Mouse (Mus musculus): Measurements from ENCODE around the gene Med7. TPM values are rescaled to one million over a fixed set of nuclear protein-coding genes. Genes with fewer than 3 reads are reported as not detected.
A peak's percentile ranks its signal among the peaks of the same experiment; 100 is the strongest.

Med7 gene
- polyA plus RNA-seq (2016; fragmentation: Nextera tagmentation; extraction: Ambion mirVana), result 82.5 and 91.6 TPM in 2 replicates

DNA sequence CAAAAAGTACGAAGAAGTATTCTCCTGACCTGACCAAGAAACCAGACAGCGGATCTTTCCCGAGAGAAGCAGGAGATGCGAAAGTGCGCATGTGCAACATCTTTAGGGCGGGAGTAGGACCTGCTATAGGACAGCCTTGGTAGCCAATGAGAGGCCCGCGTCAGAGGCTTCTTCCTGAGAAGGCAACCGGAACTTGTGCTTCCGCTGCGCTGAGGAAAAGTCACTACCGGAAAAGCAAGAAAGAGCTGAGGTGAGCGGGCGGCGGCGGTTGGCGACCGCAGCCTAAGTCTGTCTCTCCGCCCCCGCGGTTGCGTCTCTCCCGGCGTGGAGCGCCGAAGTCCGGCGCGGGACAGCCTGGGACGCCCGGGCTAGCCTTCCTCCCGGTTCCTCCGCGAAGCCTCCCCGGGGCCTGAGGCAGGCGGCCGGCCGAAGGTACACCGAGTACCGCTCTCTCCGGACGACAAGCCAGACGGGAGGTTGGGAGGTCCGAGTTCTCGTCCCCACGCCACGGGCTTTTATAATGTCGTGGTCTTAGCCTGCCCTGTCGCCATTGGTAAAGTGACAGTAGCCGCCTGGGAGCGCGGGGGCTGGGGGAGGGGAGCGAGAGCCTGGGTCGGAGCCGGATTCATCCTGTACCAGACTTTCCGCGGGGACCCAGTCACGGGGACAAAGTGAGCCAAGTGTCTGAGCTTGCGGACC lies at the start of gene Med7:
TSS of gene Med7 (plus strand) at position 166 of the 699 bp plus-strand sequence.
- H3K9me3 ChIP-seq, result no peaks in the 10 kb centered on the region
- H3K9ac ChIP-seq, result peak within 1 kb of the TSS; percentile 84
- H3K36me3 ChIP-seq, result peaks cover 16% of the 10 kb centered on the region
- H3K27ac ChIP-seq, result peak within 1 kb of the TSS; percentile 92
- no peaks in the 10 kb centered on the region for H3K4me1 ChIP-seq
- no peaks in the 10 kb centered on the region for H3K27me3 ChIP-seq
- H3K4me3 ChIP-seq, result peak within 1 kb of the TSS; percentile 91
- H3K4me2 ChIP-seq (replicated peaks), result peak within 1 kb of the TSS; percentile 71
- WGBS, result under 1% methylated on average over 59 of the region's 59 CpGs
- ATAC-seq (ENCODE audit: insufficient number of reproducible peaks, insufficient read depth, low FRiP score, low TSS enrichment), result peak; percentile 97

DNA sequence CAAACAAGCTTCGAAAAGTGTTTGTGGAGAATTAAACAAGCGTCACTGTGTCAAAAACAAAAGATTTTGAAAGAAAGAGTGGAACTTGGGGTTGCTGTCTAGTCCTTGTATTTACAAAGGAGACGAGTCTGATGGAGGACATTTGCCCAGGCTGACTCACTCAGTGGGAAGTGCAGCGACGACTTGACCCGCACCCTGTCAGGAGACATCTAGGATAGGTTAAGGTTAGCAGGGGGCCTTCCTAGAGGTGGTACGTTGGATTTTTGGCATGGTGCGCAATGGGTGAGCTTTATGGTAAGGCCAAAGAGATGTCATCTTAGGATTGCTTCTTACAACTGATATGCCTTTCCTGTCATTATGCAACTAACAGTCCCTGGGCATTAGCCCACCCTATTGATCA lies 49.7 kb upstream of the Med7 start:
- Histone ChIP-seq H3K27me3 (no peaks in the 10 kb centered on the region), H3K36me3 (no peaks in the 10 kb centered on the region), H3K4me3 (no peak overlapping the region), H3K27ac (no peak overlapping the region), H3K9ac (no peak overlapping the region), H3K9me3 (no peaks in the 10 kb centered on the region), H3K4me1 (no peaks in the 10 kb centered on the region), H3K4me2 (replicated peaks) (no peak overlapping the region)
- no peak for ATAC-seq (ENCODE audit: insufficient number of reproducible peaks, insufficient read depth, low FRiP score, low TSS enrichment)
- WGBS, result 92% methylated on average over 8 of the region's 8 CpGs

DNA sequence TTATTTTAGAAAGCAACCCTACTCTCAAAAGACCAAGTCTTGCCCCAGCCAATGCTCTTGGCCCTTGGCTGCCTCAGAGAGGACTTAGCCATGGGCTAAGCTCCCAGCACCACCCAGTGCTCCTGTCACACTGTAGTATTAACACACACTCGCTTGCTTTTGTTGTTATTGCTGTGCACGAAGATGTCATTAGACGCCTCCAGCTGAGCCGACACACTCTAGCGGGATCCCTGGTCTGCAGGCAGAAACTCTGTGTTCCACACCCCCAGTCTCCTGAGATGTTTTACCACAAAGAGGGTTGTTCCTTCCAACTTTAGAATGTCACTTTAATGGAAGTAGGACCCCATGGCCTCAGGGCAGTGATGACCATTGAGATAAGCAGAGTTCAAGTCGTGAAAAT lies 48.3 kb upstream of the Med7 start:
- H3K27ac ChIP-seq, result no peak overlapping the region

DNA sequence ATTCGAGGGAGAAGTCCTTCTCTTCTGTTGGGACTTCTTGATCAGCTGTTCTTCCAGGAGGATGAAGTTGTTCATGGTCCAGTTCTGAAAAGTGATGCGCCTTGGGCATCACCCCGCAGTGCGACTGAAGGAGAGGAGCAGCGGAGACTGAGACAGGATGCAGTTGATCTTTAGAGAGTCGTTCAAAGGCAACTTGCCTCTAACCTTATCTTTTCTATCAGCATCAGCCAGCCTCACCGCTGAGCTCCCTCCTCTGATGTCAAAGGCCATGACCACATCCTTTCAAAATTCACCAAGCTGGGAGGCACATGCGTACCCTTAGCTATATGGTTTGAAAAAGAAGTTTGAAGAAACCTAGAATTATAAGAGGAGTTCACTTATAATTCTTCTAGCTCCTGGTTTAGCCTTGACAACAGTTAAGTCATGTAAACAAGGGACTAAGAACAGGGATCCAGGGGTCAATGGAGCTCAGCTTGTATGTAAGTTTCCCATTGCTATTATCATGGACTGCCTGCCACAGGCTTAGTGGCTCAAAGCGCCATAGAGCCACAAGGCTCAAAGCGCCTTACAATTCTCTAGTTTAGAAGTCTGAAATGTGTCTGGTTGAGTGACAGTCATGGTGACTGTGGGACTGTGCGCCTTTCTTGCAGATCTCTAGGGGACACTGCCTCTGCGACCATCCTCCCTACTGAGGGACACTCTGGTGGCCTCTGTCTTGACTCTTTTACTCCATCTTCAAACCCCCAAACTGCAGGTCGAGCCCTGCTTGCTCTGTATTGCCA lies 47.2 kb upstream of the Med7 start, which contains the start of gene Itk:
TSS of gene Itk (minus strand) at position 180 of the 782 bp plus-strand sequence.
- Histone ChIP-seq H3K27ac (no peak within 1 kb of the TSS), H3K9ac (no peak within 1 kb of the TSS), H3K4me2 (replicated peaks) (no peak within 1 kb of the TSS), H3K9me3 (no peaks in the 10 kb centered on the region), H3K4me3 (no peak within 1 kb of the TSS), H3K4me1 (no peaks in the 10 kb centered on the region), H3K36me3 (no peaks in the 10 kb centered on the region), H3K27me3 (no peaks in the 10 kb centered on the region)
- 78% methylated on average over 13 of the region's 13 CpGs for WGBS
- ATAC-seq (ENCODE audit: insufficient number of reproducible peaks, insufficient read depth, low FRiP score, low TSS enrichment), result no peak

More for the DNA sequence above, 48.3 kb upstream of the Med7 start:
- H3K27me3 ChIP-seq, result no peaks in the 10 kb centered on the region
- H3K9me3 ChIP-seq, result no peaks in the 10 kb centered on the region
- no peak for ATAC-seq (ENCODE audit: insufficient number of reproducible peaks, insufficient read depth, low FRiP score, low TSS enrichment)
- no peaks in the 10 kb centered on the region for H3K36me3 ChIP-seq
- no peak overlapping the region for H3K4me2 ChIP-seq (replicated peaks)
- H3K9ac ChIP-seq, result no peak overlapping the region
- WGBS, result 63% methylated on average over 6 of the region's 6 CpGs
- no peaks in the 10 kb centered on the region for H3K4me1 ChIP-seq
- H3K4me3 ChIP-seq, result no peak overlapping the region

DNA sequence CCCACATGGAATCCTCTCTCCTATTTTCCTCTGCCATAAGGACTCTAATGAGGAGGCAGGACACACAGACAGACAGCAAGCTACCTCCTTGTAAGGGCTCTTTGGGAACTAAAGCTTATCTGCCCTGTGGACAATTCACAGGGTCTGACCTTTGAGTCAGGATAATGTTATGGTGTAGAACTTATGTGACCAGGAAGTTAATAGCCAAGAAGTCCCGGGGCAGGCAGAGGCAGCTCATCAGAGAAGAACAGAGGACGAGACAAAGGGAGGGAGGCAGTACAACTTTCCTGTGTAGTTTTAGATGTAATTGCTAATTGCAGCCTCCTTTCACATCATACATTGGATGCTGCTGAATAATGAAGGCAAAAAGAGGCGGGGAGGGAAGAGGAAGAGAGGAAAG lies 46.1 kb upstream of the Med7 start:
- Histone ChIP-seq H3K4me2 (replicated peaks) (no peak overlapping the region), H3K9ac (no peak overlapping the region), H3K27me3 (no peaks in the 10 kb centered on the region), H3K9me3 (no peaks in the 10 kb centered on the region), H3K27ac (no peak overlapping the region), H3K4me1 (no peaks in the 10 kb centered on the region), H3K4me3 (no peak overlapping the region), H3K36me3 (no peaks in the 10 kb centered on the region)
- WGBS, result 45% methylated on average over 3 of the region's 3 CpGs
- ATAC-seq (ENCODE audit: insufficient number of reproducible peaks, insufficient read depth, low FRiP score, low TSS enrichment), result no peak

DNA sequence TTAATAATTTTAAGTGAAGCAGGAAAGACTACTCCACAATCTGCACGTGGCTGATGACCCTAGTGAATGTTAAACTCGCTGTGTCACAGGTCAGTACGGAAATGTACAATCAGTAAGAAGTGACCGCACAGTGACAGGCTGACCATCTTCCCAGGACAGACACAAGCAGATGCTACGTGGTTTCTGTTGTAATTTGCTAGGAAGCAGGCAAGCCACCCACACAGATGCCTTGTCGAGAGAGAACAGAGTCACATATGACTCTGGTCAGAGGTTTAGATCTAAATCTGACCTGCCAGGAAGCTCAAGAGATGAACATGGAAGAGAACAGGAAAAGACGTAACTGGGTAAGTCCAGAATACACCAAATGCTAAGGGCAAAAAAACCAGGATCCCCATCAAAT lies 43.8 kb upstream of the Med7 start:
- Histone ChIP-seq H3K4me1 (no peaks in the 10 kb centered on the region), H3K27me3 (no peaks in the 10 kb centered on the region), H3K27ac (no peak overlapping the region), H3K9ac (no peak overlapping the region), H3K9me3 (no peaks in the 10 kb centered on the region), H3K36me3 (no peaks in the 10 kb centered on the region), H3K4me2 (replicated peaks) (no peak overlapping the region), H3K4me3 (no peak overlapping the region)
- no peak for ATAC-seq (ENCODE audit: insufficient number of reproducible peaks, insufficient read depth, low FRiP score, low TSS enrichment)
- 74% methylated on average over 7 of the region's 7 CpGs for WGBS

DNA sequence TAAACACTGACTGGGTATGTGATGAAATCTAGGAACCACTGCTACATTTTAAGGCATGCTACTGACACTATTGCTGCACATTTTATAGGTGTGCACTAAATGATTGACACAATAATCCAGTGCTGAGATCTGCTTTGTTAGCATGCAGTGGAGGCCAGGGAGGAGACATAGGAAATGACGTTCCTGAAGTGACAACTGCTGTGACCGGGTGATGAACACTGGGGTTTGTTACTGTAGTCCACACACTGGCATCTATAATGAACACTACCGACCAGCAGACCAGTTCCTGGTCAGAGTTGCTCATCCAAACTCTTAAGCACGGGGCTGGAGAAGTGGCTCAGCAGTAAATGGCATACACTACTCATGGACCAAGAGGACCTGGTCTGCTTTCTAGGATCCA lies 43.3 kb upstream of the Med7 start:
- Histone ChIP-seq H3K36me3 (no peaks in the 10 kb centered on the region), H3K27ac (no peak overlapping the region), H3K9ac (no peak overlapping the region), H3K4me1 (no peaks in the 10 kb centered on the region), H3K4me2 (replicated peaks) (no peak overlapping the region), H3K27me3 (no peaks in the 10 kb centered on the region), H3K4me3 (no peak overlapping the region), H3K9me3 (no peaks in the 10 kb centered on the region)
- ATAC-seq (ENCODE audit: insufficient number of reproducible peaks, insufficient read depth, low FRiP score, low TSS enrichment), result no peak
- 86% methylated on average over 4 of the region's 4 CpGs for WGBS

DNA sequence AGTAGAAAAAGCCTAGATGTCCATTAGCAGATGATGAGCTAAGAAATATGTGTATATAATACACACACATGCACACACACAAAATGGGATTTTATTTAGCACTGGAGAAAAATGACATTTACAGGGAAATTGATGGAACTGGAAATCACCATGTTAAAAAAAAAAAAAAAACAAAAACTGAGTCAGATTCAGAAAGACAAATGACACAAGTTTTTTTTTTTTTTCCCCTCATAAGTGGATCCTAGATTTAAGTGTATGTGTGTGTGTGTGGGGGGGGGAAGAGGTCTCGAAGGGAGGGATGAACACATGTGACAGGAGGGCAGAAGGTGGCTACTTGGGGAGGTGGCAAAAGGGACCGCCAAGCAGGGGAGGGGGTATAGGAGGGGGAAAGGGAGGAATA lies 41.6 kb upstream of the Med7 start:
- 73% methylated on average over 2 of the region's 2 CpGs for WGBS
- H3K36me3 ChIP-seq, result no peaks in the 10 kb centered on the region
- no peak overlapping the region for H3K4me3 ChIP-seq
- H3K27ac ChIP-seq, result no peak overlapping the region
- no peaks in the 10 kb centered on the region for H3K4me1 ChIP-seq
- no peaks in the 10 kb centered on the region for H3K27me3 ChIP-seq
- H3K4me2 ChIP-seq (replicated peaks), result no peak overlapping the region
- no peak overlapping the region for H3K9ac ChIP-seq
- no peaks in the 10 kb centered on the region for H3K9me3 ChIP-seq
- ATAC-seq (ENCODE audit: insufficient number of reproducible peaks, insufficient read depth, low FRiP score, low TSS enrichment), result no peak

DNA sequence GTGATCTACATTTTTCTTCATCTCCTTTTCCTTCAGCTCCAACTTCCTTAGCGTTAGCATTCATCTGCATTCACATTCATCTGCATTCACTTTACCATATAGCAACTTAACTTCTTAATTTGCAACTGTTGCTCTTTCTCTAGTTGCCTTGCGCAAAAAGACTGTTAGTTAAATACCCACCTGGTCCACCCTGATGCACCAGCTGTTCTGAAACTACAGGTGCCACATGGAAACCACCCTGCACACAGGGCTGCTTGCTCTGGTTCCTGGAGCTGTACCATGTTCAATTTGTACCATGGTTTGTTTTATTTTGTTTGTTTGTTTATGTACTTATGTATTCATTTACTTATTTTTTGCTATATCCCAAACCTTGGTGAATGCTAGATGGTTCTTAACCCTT lies 41.0 kb upstream of the Med7 start:
- Histone ChIP-seq H3K4me3 (no peak overlapping the region), H3K9ac (no peak overlapping the region), H3K4me1 (no peaks in the 10 kb centered on the region), H3K36me3 (no peaks in the 10 kb centered on the region), H3K4me2 (replicated peaks) (no peak overlapping the region), H3K27ac (no peak overlapping the region), H3K9me3 (no peaks in the 10 kb centered on the region), H3K27me3 (no peaks in the 10 kb centered on the region)
- 86% methylated on average over 2 of the region's 2 CpGs for WGBS
- ATAC-seq (ENCODE audit: insufficient number of reproducible peaks, insufficient read depth, low FRiP score, low TSS enrichment), result no peak

DNA sequence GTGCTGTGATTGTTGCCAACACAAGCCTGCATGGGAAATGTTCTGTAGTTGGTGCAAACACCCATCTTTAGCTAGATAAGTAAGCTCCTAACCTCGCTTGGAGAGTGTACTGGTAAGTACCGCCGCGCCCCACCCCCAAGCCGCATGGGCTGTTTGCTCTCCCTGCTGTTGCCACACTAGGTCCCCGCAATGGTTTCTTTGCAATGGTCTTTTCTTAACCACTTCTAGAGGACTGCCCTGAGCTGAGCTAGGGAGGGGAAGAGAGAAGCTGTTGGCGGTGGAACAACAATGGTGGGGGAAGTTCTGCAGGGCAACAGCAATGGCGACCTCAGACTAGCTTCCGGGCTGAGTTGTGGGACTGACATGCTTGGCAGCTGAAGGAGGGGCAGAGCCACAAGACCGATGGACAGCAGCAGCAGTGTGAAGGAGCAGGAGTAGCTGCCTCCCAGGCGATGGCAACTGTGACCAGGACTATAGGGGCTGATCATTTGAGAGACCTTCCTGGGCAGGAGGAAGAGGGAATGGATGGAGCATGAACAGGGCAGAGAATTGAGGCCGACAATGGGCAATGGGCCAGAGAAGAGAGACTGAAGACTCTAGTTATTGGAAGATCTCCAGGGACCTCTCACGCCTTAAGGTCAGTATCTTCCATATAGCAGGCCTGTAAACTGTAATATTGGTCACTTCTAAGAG lies 40.4 kb upstream of the Med7 start, which contains the start of gene Fam71b:
TSS of gene Fam71b (plus strand) at position 393 of the 693 bp plus-strand sequence.
- Histone ChIP-seq H3K4me3 (no peak within 1 kb of the TSS), H3K9ac (no peak within 1 kb of the TSS), H3K36me3 (no peaks in the 10 kb centered on the region), H3K4me1 (no peaks in the 10 kb centered on the region), H3K27ac (no peak within 1 kb of the TSS), H3K4me2 (replicated peaks) (no peak within 1 kb of the TSS), H3K27me3 (no peaks in the 10 kb centered on the region), H3K9me3 (no peaks in the 10 kb centered on the region)
- WGBS, result 73% methylated on average over 13 of the region's 13 CpGs
- ATAC-seq (ENCODE audit: insufficient number of reproducible peaks, insufficient read depth, low FRiP score, low TSS enrichment), result no peak

DNA sequence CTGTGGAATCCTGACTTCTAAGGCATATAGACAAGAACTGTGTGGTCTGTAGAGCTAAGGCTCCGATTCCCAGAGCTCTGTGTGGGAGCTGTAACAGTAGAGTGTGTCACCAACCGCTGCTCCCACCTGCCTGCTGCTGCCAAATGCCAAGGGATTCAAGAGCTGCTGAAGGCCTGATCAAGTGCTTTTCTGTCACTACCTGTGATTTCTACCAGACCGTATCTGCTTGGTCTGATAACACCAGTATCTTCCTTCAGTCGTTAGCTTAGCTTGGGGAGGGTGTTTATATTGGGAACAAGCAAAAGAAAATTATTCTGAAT lies 39.9 kb upstream of the Med7 start:
- no peak overlapping the region for H3K9ac ChIP-seq
- H3K4me2 ChIP-seq (replicated peaks), result no peak overlapping the region
- H3K4me1 ChIP-seq, result no peaks in the 10 kb centered on the region
- no peak for ATAC-seq (ENCODE audit: insufficient number of reproducible peaks, insufficient read depth, low FRiP score, low TSS enrichment)
- H3K4me3 ChIP-seq, result no peak overlapping the region
- H3K36me3 ChIP-seq, result no peaks in the 10 kb centered on the region
- H3K9me3 ChIP-seq, result no peaks in the 10 kb centered on the region
- H3K27ac ChIP-seq, result no peak overlapping the region
- H3K27me3 ChIP-seq, result no peaks in the 10 kb centered on the region
- WGBS, result 90% methylated on average over 4 of the region's 4 CpGs

DNA sequence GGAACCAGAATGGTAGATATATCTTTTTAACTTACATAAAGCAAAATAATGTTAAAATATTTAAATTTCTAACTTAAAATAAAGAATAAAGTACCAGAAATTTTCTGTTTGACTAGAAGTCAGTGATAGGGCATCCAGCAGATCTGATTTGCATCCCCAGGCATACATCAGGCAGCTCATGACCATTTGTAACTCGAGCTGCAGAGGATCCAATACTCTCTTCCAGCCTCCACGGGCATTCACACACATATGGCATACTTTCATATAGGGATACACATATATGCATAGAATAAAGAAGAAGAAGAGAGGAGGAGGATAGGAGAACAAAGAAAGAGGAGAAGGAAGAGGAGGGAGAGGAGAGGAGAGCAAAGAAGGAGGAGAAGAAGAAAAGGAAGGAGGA lies 38.8 kb upstream of the Med7 start:
- WGBS, result 39% methylated on average over 2 of the region's 2 CpGs
- no peak overlapping the region for H3K9ac ChIP-seq
- H3K27ac ChIP-seq, result no peak overlapping the region
- H3K4me2 ChIP-seq (replicated peaks), result no peak overlapping the region
- H3K36me3 ChIP-seq, result no peaks in the 10 kb centered on the region
- H3K4me1 ChIP-seq, result no peaks in the 10 kb centered on the region
- no peaks in the 10 kb centered on the region for H3K9me3 ChIP-seq
- no peak for ATAC-seq (ENCODE audit: insufficient number of reproducible peaks, insufficient read depth, low FRiP score, low TSS enrichment)
- no peak overlapping the region for H3K4me3 ChIP-seq
- H3K27me3 ChIP-seq, result no peaks in the 10 kb centered on the region

Data from embryonic facial prominence, embryonic 12.5 days (tissue).